Mouse (Mus musculus): ENCODE data around the gene Eif3m. TPM values are rescaled to one million over a fixed set of nuclear protein-coding genes. Genes with fewer than 3 reads are reported as not detected.
"Not testable (repeated sequence)": the region's sequence is repeated elsewhere in the genome, so short reads cannot be mapped to it uniquely, and the experiment has no call there.

The Eif3m gene
- polyA plus RNA-seq, 1 experiment from 2014 or later: 310 TPM

- H3K27me3 ChIP-seq (replicated peaks; ENCODE audit: low read depth, poor library complexity, severe bottlenecking): no peaks in the 10 kb centered on the region
- H3K4me3 ChIP-seq: no peak overlapping the region
- no peak for DNase-seq (ENCODE audit: low spot score)
- no peak overlapping the region for H3K27ac ChIP-seq (replicated peaks)
- H3K9me3 ChIP-seq: no peaks in the 10 kb centered on the region
- H3K36me3 ChIP-seq (replicated peaks): no peaks in the 10 kb centered on the region
- no peaks in the 10 kb centered on the region for H3K4me1 ChIP-seq
- WGBS: 89% methylated on average over 5 of the region's 5 CpGs
Observed at GRCm38 (mm10) chr2:105028806-105029205, 11.9 kb upstream of the Eif3m start.

GRCm38 (mm10) chr2:105026950-105027695, 10.2 kb upstream of the Eif3m start:
- 85% methylated on average over 22 of the region's 22 CpGs for WGBS
- no peaks in the 10 kb centered on the region for H3K9me3 ChIP-seq
- no peaks in the 10 kb centered on the region for H3K27me3 ChIP-seq (replicated peaks; ENCODE audit: low read depth, poor library complexity, severe bottlenecking)
- DNase-seq (ENCODE audit: low spot score): no peak
- H3K27ac ChIP-seq (replicated peaks): no peak overlapping the region
- H3K4me3 ChIP-seq: no peak overlapping the region
- H3K4me1 ChIP-seq: no peaks in the 10 kb centered on the region
- no peaks in the 10 kb centered on the region for H3K36me3 ChIP-seq (replicated peaks)

GRCm38 (mm10) chr2:105025610-105026009, 8.7 kb upstream of the Eif3m start:
- H3K27ac ChIP-seq (replicated peaks); H3K27me3 ChIP-seq (replicated peaks; ENCODE audit: low read depth, poor library complexity, severe bottlenecking); H3K4me3 ChIP-seq; H3K9me3 ChIP-seq; DNase-seq (ENCODE audit: low spot score); H3K36me3 ChIP-seq (replicated peaks); H3K4me1 ChIP-seq: not testable (repeated sequence)
- WGBS: 86% methylated on average over 12 of the region's 12 CpGs

- Histone ChIP-seq H3K27me3 (replicated peaks; ENCODE audit: low read depth, poor library complexity, severe bottlenecking) (no peaks in the 10 kb centered on the region), H3K9me3 (no peaks in the 10 kb centered on the region), H3K27ac (replicated peaks) (no peak overlapping the region), H3K4me1 (no peaks in the 10 kb centered on the region), H3K4me3 (no peak overlapping the region), H3K36me3 (replicated peaks) (no peaks in the 10 kb centered on the region)
- 85% methylated on average over 4 of the region's 4 CpGs for WGBS
- DNase-seq (ENCODE audit: low spot score): no peak
Observed at GRCm38 (mm10) chr2:105023815-105024214, 6.9 kb upstream of the Eif3m start.

- no peaks in the 10 kb centered on the region for H3K36me3 ChIP-seq (replicated peaks)
- no peaks in the 10 kb centered on the region for H3K27me3 ChIP-seq (replicated peaks; ENCODE audit: low read depth, poor library complexity, severe bottlenecking)
- DNase-seq (ENCODE audit: low spot score): no peak
- 85% methylated on average over 6 of the region's 6 CpGs for WGBS
- H3K4me1 ChIP-seq: no peaks in the 10 kb centered on the region
- H3K27ac ChIP-seq (replicated peaks): no peak overlapping the region
- H3K4me3 ChIP-seq: no peak overlapping the region
- H3K9me3 ChIP-seq: no peaks in the 10 kb centered on the region
Observed at GRCm38 (mm10) chr2:105023031-105023615, 6.2 kb upstream of the Eif3m start.

GRCm38 (mm10) chr2:105021836-105022235, 5.0 kb upstream of the Eif3m start:
- no peak for DNase-seq (ENCODE audit: low spot score)
- Histone ChIP-seq H3K4me3 (no peak overlapping the region), H3K36me3 (replicated peaks) (no peaks in the 10 kb centered on the region), H3K27me3 (replicated peaks; ENCODE audit: low read depth, poor library complexity, severe bottlenecking) (no peaks in the 10 kb centered on the region), H3K27ac (replicated peaks) (no peak overlapping the region), H3K4me1 (peaks cover 7% of the 10 kb centered on the region), H3K9me3 (no peaks in the 10 kb centered on the region)
- 92% methylated on average over 2 of the region's 2 CpGs for WGBS

GRCm38 (mm10) chr2:105021256-105021655, 4.4 kb upstream of the Eif3m start:
- no peaks in the 10 kb centered on the region for H3K9me3 ChIP-seq
- 82% methylated on average over 12 of the region's 12 CpGs for WGBS
- no peak for DNase-seq (ENCODE audit: low spot score)

GRCm38 (mm10) chr2:105019457-105019856, 2.6 kb upstream of the Eif3m start:
- no peak overlapping the region for H3K27ac ChIP-seq (replicated peaks)
- WGBS: 86% methylated on average over 1 of the region's 1 CpGs
- no peak overlapping the region for H3K4me3 ChIP-seq
- no peaks in the 10 kb centered on the region for H3K27me3 ChIP-seq (replicated peaks; ENCODE audit: low read depth, poor library complexity, severe bottlenecking)
- no peaks in the 10 kb centered on the region for H3K36me3 ChIP-seq (replicated peaks)
- no peaks in the 10 kb centered on the region for H3K9me3 ChIP-seq
- H3K4me1 ChIP-seq: peaks cover 18% of the 10 kb centered on the region
- DNase-seq (ENCODE audit: low spot score): no peak

More at GRCm38 (mm10) chr2:105021256-105021655, 4.4 kb upstream of the Eif3m start:
- no peaks in the 10 kb centered on the region for H3K27me3 ChIP-seq (replicated peaks; ENCODE audit: low read depth, poor library complexity, severe bottlenecking)
- H3K4me3 ChIP-seq: no peak overlapping the region
- no peaks in the 10 kb centered on the region for H3K36me3 ChIP-seq (replicated peaks)
- no peak overlapping the region for H3K27ac ChIP-seq (replicated peaks)
- peaks cover 7% of the 10 kb centered on the region for H3K4me1 ChIP-seq

GRCm38 (mm10) chr2:105017802-105018201, 922 bp upstream of the Eif3m start:
- WGBS: 85% methylated on average over 3 of the region's 3 CpGs
- peak overlapping the region; percentile 95 for H3K4me3 ChIP-seq
- peaks cover 18% of the 10 kb centered on the region for H3K4me1 ChIP-seq

GRCm38 (mm10) chr2:105016192-105016966, 501 bp downstream of the Eif3m start:
- no peaks in the 10 kb centered on the region for H3K27me3 ChIP-seq (replicated peaks; ENCODE audit: low read depth, poor library complexity, severe bottlenecking)
- H3K36me3 ChIP-seq (replicated peaks): peaks cover 27% of the 10 kb centered on the region
- H3K9me3 ChIP-seq: no peaks in the 10 kb centered on the region
- WGBS: 1% methylated on average over 43 of the region's 43 CpGs
- peaks cover 18% of the 10 kb centered on the region for H3K4me1 ChIP-seq
- peak overlapping the region; percentile 95 for H3K4me3 ChIP-seq
- H3K27ac ChIP-seq (replicated peaks): peak overlapping the region; percentile 96
- no peak for DNase-seq (ENCODE audit: low spot score)

More at GRCm38 (mm10) chr2:105017802-105018201, 922 bp upstream of the Eif3m start:
- DNase-seq (ENCODE audit: low spot score): no peak
- H3K27ac ChIP-seq (replicated peaks): peak overlapping the region; percentile 96; the same call in 1 of the 2 replicates
- no peaks in the 10 kb centered on the region for H3K27me3 ChIP-seq (replicated peaks; ENCODE audit: low read depth, poor library complexity, severe bottlenecking)
- no peaks in the 10 kb centered on the region for H3K9me3 ChIP-seq
- peaks cover 12% of the 10 kb centered on the region for H3K36me3 ChIP-seq (replicated peaks)

GRCm38 (mm10) chr2:105007236-105007635, 9.6 kb downstream of the Eif3m start:
- H3K36me3 ChIP-seq (replicated peaks): peaks cover 99% of the 10 kb centered on the region
- no peaks in the 10 kb centered on the region for H3K9me3 ChIP-seq
- DNase-seq (ENCODE audit: low spot score): no peak
- H3K4me1 ChIP-seq: no peaks in the 10 kb centered on the region
- no peak overlapping the region for H3K4me3 ChIP-seq
- no peaks in the 10 kb centered on the region for H3K27me3 ChIP-seq (replicated peaks; ENCODE audit: low read depth, poor library complexity, severe bottlenecking)
- no peak overlapping the region for H3K27ac ChIP-seq (replicated peaks)

- Histone ChIP-seq H3K36me3 (replicated peaks) (peaks cover 53% of the 10 kb centered on the region), H3K27ac (replicated peaks) (no peak overlapping the region), H3K9me3 (no peaks in the 10 kb centered on the region), H3K27me3 (replicated peaks; ENCODE audit: low read depth, poor library complexity, severe bottlenecking) (no peaks in the 10 kb centered on the region), H3K4me3 (no peak overlapping the region), H3K4me1 (no peaks in the 10 kb centered on the region)
- WGBS: 92% methylated on average over 3 of the region's 3 CpGs
- no peak for DNase-seq (ENCODE audit: low spot score)
Observed at GRCm38 (mm10) chr2:104996201-104996600, 20.7 kb downstream of the Eif3m start.

Measured in embryonic facial prominence, embryonic 10.5 days (tissue).